Mouse (Mus musculus): ENCODE measurements around the gene Mrps16.

GRCm38 (mm10) chr14:20429833-20430232, 36.4 kb upstream of the Mrps16 start:
- no peak for TF ChIP-seq CTCF (IDR thresholded peaks at IDR 0.05; ENCODE audit: control insufficient read depth, insufficient read depth, insufficient read length)
- no peak for TF ChIP-seq MYOD1 (IDR thresholded peaks at IDR 0.05; ENCODE audit: control insufficient read depth, insufficient read length, low read depth)
- TF ChIP-seq MYOG (IDR thresholded peaks at IDR 0.05; ENCODE audit: control insufficient read depth, extremely low read depth, insufficient read length): no peak
- no peak for TF ChIP-seq CEBPB (IDR thresholded peaks at IDR 0.05; ENCODE audit: low read depth)
- no peak for TF ChIP-seq USF1 (IDR thresholded peaks at IDR 0.05; ENCODE audit: low read depth)
- no peak for TF ChIP-seq MAX (IDR thresholded peaks at IDR 0.05)
- TF ChIP-seq FOSL1 (IDR thresholded peaks at IDR 0.05; ENCODE audit: insufficient read depth, low read length, poor library complexity, severe bottlenecking): no peak

All from C2C12 (cell line).